Mouse (Mus musculus): Measurements from ENCODE around the gene Fzd4.

DNA sequence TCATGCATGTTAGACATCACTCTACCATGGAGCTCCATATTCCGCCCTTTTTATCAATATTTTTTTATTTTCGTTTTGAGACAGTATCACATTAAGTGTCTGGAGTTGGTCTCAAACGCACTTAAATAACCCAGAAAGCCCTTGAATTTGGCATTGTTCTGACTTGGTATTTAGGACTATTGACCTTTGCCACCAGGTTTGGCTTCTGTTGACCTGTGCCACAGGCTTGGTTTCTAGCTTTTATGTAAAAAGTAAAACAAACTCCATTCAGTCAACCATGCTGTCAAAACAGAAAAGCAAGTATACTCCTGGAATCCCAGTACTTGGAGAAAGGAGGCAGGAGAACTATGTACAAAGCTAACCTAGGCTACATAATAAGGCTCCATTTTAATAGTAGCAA lies 12.9 kb upstream of the Fzd4 start:
- TF ChIP-seq CHD2 (IDR thresholded peaks at IDR 0.05; ENCODE audit: low read length) (no peak), CTCF (conservative IDR thresholded peaks at IDR 0.05 in 1 of 2, IDR thresholded peaks at IDR 0.05 in 1 of 2; ENCODE audit: low read depth in 2 of 2, low read length in 2 of 2) (no peak), RAD21 (IDR thresholded peaks at IDR 0.05; ENCODE audit: low read depth, low read length) (no peak), CHD1 (IDR thresholded peaks at IDR 0.05; ENCODE audit: low read depth, low read length) (no peak), POLR2A (IDR thresholded peaks at IDR 0.05; ENCODE audit: low read depth, low read length) (no peak), MEF2A (IDR thresholded peaks at IDR 0.05; ENCODE audit: borderline replicate concordance, low read depth, low read length) (no peak), ZNF384 (IDR thresholded peaks at IDR 0.05; ENCODE audit: low read depth, low read length) (no peak), BHLHE40 (IDR thresholded peaks at IDR 0.05; ENCODE audit: low read depth, low read length) (no peak), MAX (IDR thresholded peaks at IDR 0.05; ENCODE audit: low read length) (no peak), KAT2A (IDR thresholded peaks at IDR 0.05; ENCODE audit: insufficient replicate concordance, low read length) (no peak)

Data from CH12.LX (cell line).